Comparison of ENCODE assay signal across 18 mouse cellular contexts in genomic region chr9:108244540-108244939, GRCm38 (mm10).
"Had no signal": no experiment of that assay in that cellular context is flagged by ENCODE, and none has a peak within 500 bp of the region (broad histone marks: within the 10 kb centered on the region; RNA-seq: fewer than 3 reads in every experiment).

No protein-coding gene starts in this region.

- H3K4me3 ChIP-seq: megakaryocyte, embryonic 14.5 days; midbrain, embryonic 10.5 days; midbrain, embryonic 12.5 days; myocyte; neural tube, embryonic 13.5 days; neural tube, embryonic 15.5 days; stomach, embryonic 15.5 days had no signal

- H3K27me3 ChIP-seq: megakaryocyte, embryonic 14.5 days; midbrain, embryonic 12.5 days; neural tube, embryonic 13.5 days; neural tube, embryonic 15.5 days; stomach, embryonic 15.5 days had no signal

- H3K4me2 ChIP-seq: lung, embryonic 14.5 days; midbrain, embryonic 12.5 days; neural tube, embryonic 13.5 days; neural tube, embryonic 15.5 days; stomach, embryonic 15.5 days had no signal

- H3K9me3 ChIP-seq: megakaryocyte, embryonic 14.5 days; midbrain, embryonic 10.5 days; midbrain, embryonic 12.5 days; neural tube, embryonic 13.5 days; neural tube, embryonic 15.5 days; stomach, embryonic 15.5 days had no signal

- H3K9ac ChIP-seq: lung, embryonic 14.5 days; midbrain, embryonic 12.5 days; neural tube, embryonic 13.5 days; neural tube, embryonic 15.5 days; stomach, embryonic 15.5 days had no signal

- H3K4me1 ChIP-seq: midbrain, embryonic 10.5 days; midbrain, embryonic 12.5 days; neural tube, embryonic 13.5 days; neural tube, embryonic 15.5 days; stomach, embryonic 15.5 days had no signal

- DNase-seq: lung, adult 18-20 months; lung, postnatal 4 days; retina, postnatal 1 day; right cerebral cortex, adult 18-20 months; right cerebral cortex, postnatal 25 days; right cerebral cortex, postnatal 4 days; spleen, adult 18-20 months; thymus, adult 2 months had no signal

- H3K27ac ChIP-seq: midbrain, embryonic 10.5 days; midbrain, embryonic 12.5 days; neural tube, embryonic 13.5 days; neural tube, embryonic 15.5 days; stomach, embryonic 15.5 days; stomach, postnatal 0 days had no signal

- ATAC-seq: midbrain, embryonic 16.5 days had no signal
